Mouse (Mus musculus) fat pad, adult 2 months (tissue): Measurements from ENCODE around the gene Arf3.
"Not testable (repeated sequence)": the region's sequence is repeated elsewhere in the genome, so short reads cannot be mapped to it uniquely, and the experiment has no call there.

ENCODE experiments used
- DNase-seq: peaks from one replicate; pipeline ENCODE4 v3.0.0-alpha.2; 2011; ENCODE audit warnings: low read depth, low spot score; ENCODE audit errors: extremely low read depth

Arf3 gene

GRCm38 (mm10) chr15:98762201-98762621 lies 803 bp downstream of the Arf3 start:
- no peak for DNase-seq

GRCm38 (mm10) chr15:98754125-98754524 lies 8.9 kb downstream of the Arf3 start:
- no peak for DNase-seq

GRCm38 (mm10) chr15:98753021-98753423 lies 10.0 kb downstream of the Arf3 start:
- DNase-seq: no peak

- DNase-seq: no peak
These were observed 13.9 kb downstream of the Arf3 start for GRCm38 (mm10) chr15:98749093-98749492.

GRCm38 (mm10) chr15:98747296-98747695 lies 15.7 kb downstream of the Arf3 start:
- no peak for DNase-seq

GRCm38 (mm10) chr15:98746344-98746965 lies 16.6 kb downstream of the Arf3 start:
- DNase-seq: no peak

GRCm38 (mm10) chr15:98743863-98744262 lies 19.2 kb downstream of the Arf3 start:
- DNase-seq: not testable (repeated sequence)

GRCm38 (mm10) chr15:98742766-98743428 lies 20.1 kb downstream of the Arf3 start:
- DNase-seq: no peak

- DNase-seq: no peak
These were observed 22.8 kb downstream of the Arf3 start for GRCm38 (mm10) chr15:98740219-98740618.

- DNase-seq: no peak
These were observed 24.2 kb downstream of the Arf3 start for GRCm38 (mm10) chr15:98738796-98739195.

GRCm38 (mm10) chr15:98737881-98738280 lies 25.1 kb downstream of the Arf3 start:
- DNase-seq: no peak

- no peak for DNase-seq
These were observed 26.5 kb downstream of the Arf3 start for GRCm38 (mm10) chr15:98736521-98736920.

GRCm38 (mm10) chr15:98733976-98734566 lies 28.9 kb downstream of the Arf3 start:
- DNase-seq: no peak

GRCm38 (mm10) chr15:98733370-98733769 lies 29.6 kb downstream of the Arf3 start:
- no peak for DNase-seq

GRCm38 (mm10) chr15:98732006-98732531 lies 30.9 kb downstream of the Arf3 start:
- no peak for DNase-seq

- DNase-seq: no peak
These were observed 32.2 kb downstream of the Arf3 start for GRCm38 (mm10) chr15:98730790-98731189.

GRCm38 (mm10) chr15:98729791-98730545 lies 33.0 kb downstream of the Arf3 start:
- DNase-seq: no peak

- DNase-seq: no peak
These were observed 34.6 kb downstream of the Arf3 start for GRCm38 (mm10) chr15:98728366-98728765.

GRCm38 (mm10) chr15:98727443-98728321 lies 35.3 kb downstream of the Arf3 start, which contains the start of gene Fkbp11:
Fkbp11 (minus strand) TSS chr15:98728198.
- DNase-seq: no peak

GRCm38 (mm10) chr15:98726746-98727145 lies 36.3 kb downstream of the Arf3 start:
- no peak for DNase-seq
